Mouse (Mus musculus): Measurements from ENCODE around the gene Ceacam18.

- no peak for TF ChIP-seq GATA1 (IDR thresholded peaks at IDR 0.05; ENCODE audit: borderline replicate concordance, low read length)
- no peak for TF ChIP-seq CTCF (IDR thresholded peaks at IDR 0.05; ENCODE audit: low read depth, low read length)
- no peak for TF ChIP-seq TAL1 (conservative IDR thresholded peaks at IDR 0.05; ENCODE audit: low read depth, low read length)
- TF ChIP-seq POLR2AphosphoS5 (IDR thresholded peaks at IDR 0.05; ENCODE audit: insufficient replicate concordance, low read depth, low read length), result no peak
Measured at GRCm38 (mm10) chr7:43654519-43654918, 20.0 kb downstream of the Ceacam18 start.

Measured in G1E (cell line).